Mouse (Mus musculus) intestine, embryonic 14.5 days (tissue): ENCODE data around the gene Haus7. TPM values are rescaled to one million over a fixed set of nuclear protein-coding genes. Genes with fewer than 3 reads are reported as not detected.

Experiments used
- ATAC-seq: fragments of 200-750 bp; cut with Nextera tagmentation; replicated peaks from 2 replicates; pipeline ENCODE4 v1.8.0; 2017; ENCODE audit warnings: low read depth, moderate number of reproducible peaks, moderate TSS enrichment, moderate library complexity; ENCODE audit not compliant: low FRiP score, low TSS enrichment
- DNase-seq: peaks from one replicate; pipeline ENCODE4 v3.0.0-alpha.2; 2018; ENCODE audit warnings: low spot score
- H3K27ac ChIP-seq: fragments of 300-500 bp; sonication (generic); 2 replicates; pipeline ENCODE4 v1.5.1; 2014; ENCODE audit warnings: low read depth, mild to moderate bottlenecking, control low read depth
- H3K27me3 ChIP-seq: fragments of 300-500 bp; sonication (generic); replicated peaks from 2 replicates; pipeline ENCODE4 v1.6.1; 2014; ENCODE audit warnings: low read length, control low read depth; ENCODE audit not compliant: control insufficient read depth, insufficient read depth
- H3K36me3 ChIP-seq: fragments of 300-500 bp; sonication (generic); 2 replicates; pipeline ENCODE4 v1.6.1; 2014; ENCODE audit warnings: low read length, control low read depth; ENCODE audit not compliant: control insufficient read depth, insufficient read depth
- H3K4me1 ChIP-seq: fragments of 300-500 bp; sonication (generic); replicated peaks from 2 replicates; pipeline ENCODE4 v1.6.1; 2014; ENCODE audit warnings: low read length, control low read depth, mixed read lengths; ENCODE audit not compliant: control insufficient read depth, insufficient read depth
- H3K4me2 ChIP-seq: fragments of 300-500 bp; sonication (generic); 2 replicates; pipeline ENCODE4 v1.6.1; 2014; ENCODE audit warnings: low read length
- H3K4me3 ChIP-seq: fragments of 300-500 bp; sonication (generic); 2 replicates; pipeline ENCODE4 v1.5.1; 2014; ENCODE audit warnings: low read depth, low read length, control low read depth, mixed read lengths
- H3K9ac ChIP-seq: fragments of 300-500 bp; sonication (generic); 2 replicates; pipeline ENCODE4 v1.6.1; 2014; ENCODE audit warnings: mild to moderate bottlenecking, low read length
- H3K9me3 ChIP-seq: fragments of 300-500 bp; sonication (generic); 2 replicates; pipeline ENCODE4 v1.6.1; 2016; ENCODE audit warnings: low read length, control low read depth; ENCODE audit not compliant: control insufficient read depth
- WGBS: fragments of 180-500 bp; shearing (Covaris S2); extraction: QIAGEN DNeasy Blood & Tissue Kit; methylation state at CpG from one replicate; pipeline ENCODE4 v1.1.7; 2014; 5-methylcytosine and 5-hydroxymethylcytosine counted together
- polyA plus RNA-seq: library from polyadenylated mRNA; unstranded; fragments of >200 nt; fragmentation: Nextera tagmentation; extraction: Ambion mirVana; gene quantifications from 2 replicates; pipeline ENCODE4 v1.2.1, GENCODE M21; 2014

Gene Haus7
- polyA plus RNA-seq, 1 experiment from 2014 or later: 59.4 TPM

GRCm38 (mm10) chrX:73474340-73475165 lies 15.7 kb upstream of the Haus7 start:
- Histone ChIP-seq H3K27ac (peak overlapping the region; percentile 67), H3K4me1 (peaks cover 10% of the 10 kb centered on the region; the same call in 1 of the 2 replicates), H3K9me3 (no peaks in the 10 kb centered on the region), H3K4me2 (no peak overlapping the region), H3K27me3 (no peaks in the 10 kb centered on the region), H3K36me3 (no peaks in the 10 kb centered on the region), H3K9ac (no peak overlapping the region), H3K4me3 (no peak overlapping the region)
- DNase-seq (no peak), ATAC-seq (0 out of 2 replicates have a peak, but pooled peaks have one; percentile 8)
- 42% methylated on average over 10 of the region's 12 CpGs for WGBS

GRCm38 (mm10) chrX:73471764-73472163 lies 12.9 kb upstream of the Haus7 start:
- no peak for DNase-seq
- H3K27me3 ChIP-seq: no peaks in the 10 kb centered on the region
- no peak for ATAC-seq
- H3K9me3 ChIP-seq: no peaks in the 10 kb centered on the region
- H3K4me1 ChIP-seq: peaks cover 10% of the 10 kb centered on the region; the same call in 1 of the 2 replicates
- WGBS: 83% methylated on average over 3 of the region's 3 CpGs
- H3K4me3 ChIP-seq: no peak overlapping the region
- H3K36me3 ChIP-seq: no peaks in the 10 kb centered on the region
- no peak overlapping the region for H3K9ac ChIP-seq
- no peak overlapping the region for H3K27ac ChIP-seq
- H3K4me2 ChIP-seq: no peak overlapping the region

GRCm38 (mm10) chrX:73468752-73469151 lies 9.9 kb upstream of the Haus7 start:
- no peak overlapping the region for H3K4me3 ChIP-seq
- no peaks in the 10 kb centered on the region for H3K9me3 ChIP-seq
- H3K4me1 ChIP-seq: no peaks in the 10 kb centered on the region; the same call in 1 of the 2 replicates
- no peak overlapping the region for H3K9ac ChIP-seq
- WGBS: 78% methylated on average over 1 of the region's 1 CpGs
- no peak overlapping the region for H3K27ac ChIP-seq
- DNase-seq (no peak), ATAC-seq (no peak)
- H3K27me3 ChIP-seq: no peaks in the 10 kb centered on the region
- H3K4me2 ChIP-seq: no peak overlapping the region
- no peaks in the 10 kb centered on the region for H3K36me3 ChIP-seq

- DNase-seq (no peak), ATAC-seq (no peak)
- H3K4me3 ChIP-seq: no peak overlapping the region
- H3K27ac ChIP-seq: peak overlapping the region; percentile 57; the same call in 1 of the 2 replicates
- H3K9ac ChIP-seq: no peak overlapping the region
- H3K9me3 ChIP-seq: no peaks in the 10 kb centered on the region
- H3K27me3 ChIP-seq: no peaks in the 10 kb centered on the region
- 48% methylated on average over 2 of the region's 3 CpGs for WGBS
- no peaks in the 10 kb centered on the region; the same call in 1 of the 2 replicates for H3K4me1 ChIP-seq
- H3K36me3 ChIP-seq: no peaks in the 10 kb centered on the region
- H3K4me2 ChIP-seq: no peak overlapping the region
These were observed 9.5 kb upstream of the Haus7 start for GRCm38 (mm10) chrX:73468330-73468729.

DNA sequence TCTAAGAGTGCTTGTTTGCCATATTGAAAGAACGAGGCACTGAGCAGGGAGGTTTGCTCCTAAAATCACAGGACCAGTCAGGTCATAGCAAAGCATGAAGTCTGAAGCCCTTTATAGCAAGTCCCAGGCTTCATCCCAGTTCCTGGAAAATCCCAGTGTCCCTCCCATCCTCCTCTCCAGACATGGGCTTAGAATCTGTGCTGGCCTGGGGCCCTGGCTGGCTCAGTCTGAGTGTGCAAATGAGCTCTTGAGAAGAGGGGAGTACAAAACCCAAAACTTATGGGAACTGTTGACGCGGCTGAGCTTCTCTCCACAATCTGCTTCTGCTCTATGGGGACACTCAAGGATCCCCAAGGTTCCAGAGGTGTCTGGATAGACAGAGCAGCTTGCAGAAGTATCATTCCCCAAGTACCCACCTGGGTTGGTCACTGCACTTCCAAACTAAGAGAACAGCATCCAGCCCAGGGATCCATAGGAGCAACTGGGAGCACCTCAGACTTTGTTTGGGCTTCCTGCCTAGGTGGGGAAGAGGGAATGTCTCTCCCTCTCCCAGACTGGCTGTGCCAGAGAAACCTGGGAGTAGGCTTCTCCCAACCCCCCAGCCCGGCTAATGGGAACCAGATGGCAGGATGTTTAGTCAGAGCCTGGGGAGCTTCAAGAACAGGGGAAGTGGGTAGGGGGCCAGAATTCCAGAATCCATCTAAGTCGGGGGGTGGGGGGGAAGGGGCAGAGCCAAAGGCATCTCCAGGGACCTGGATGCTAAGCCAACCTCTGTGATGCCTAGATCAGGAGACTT lies 8.8 kb upstream of the Haus7 start:
- no peak for ATAC-seq
- Histone ChIP-seq H3K27ac (peak overlapping the region; percentile 57), H3K9me3 (no peaks in the 10 kb centered on the region), H3K4me2 (no peak overlapping the region), H3K9ac (no peak overlapping the region), H3K4me3 (no peak overlapping the region), H3K36me3 (no peaks in the 10 kb centered on the region), H3K27me3 (no peaks in the 10 kb centered on the region), H3K4me1 (no peaks in the 10 kb centered on the region; the same call in 1 of the 2 replicates)
- 50% methylated on average over 5 of the region's 5 CpGs for WGBS
- DNase-seq: no peak

DNA sequence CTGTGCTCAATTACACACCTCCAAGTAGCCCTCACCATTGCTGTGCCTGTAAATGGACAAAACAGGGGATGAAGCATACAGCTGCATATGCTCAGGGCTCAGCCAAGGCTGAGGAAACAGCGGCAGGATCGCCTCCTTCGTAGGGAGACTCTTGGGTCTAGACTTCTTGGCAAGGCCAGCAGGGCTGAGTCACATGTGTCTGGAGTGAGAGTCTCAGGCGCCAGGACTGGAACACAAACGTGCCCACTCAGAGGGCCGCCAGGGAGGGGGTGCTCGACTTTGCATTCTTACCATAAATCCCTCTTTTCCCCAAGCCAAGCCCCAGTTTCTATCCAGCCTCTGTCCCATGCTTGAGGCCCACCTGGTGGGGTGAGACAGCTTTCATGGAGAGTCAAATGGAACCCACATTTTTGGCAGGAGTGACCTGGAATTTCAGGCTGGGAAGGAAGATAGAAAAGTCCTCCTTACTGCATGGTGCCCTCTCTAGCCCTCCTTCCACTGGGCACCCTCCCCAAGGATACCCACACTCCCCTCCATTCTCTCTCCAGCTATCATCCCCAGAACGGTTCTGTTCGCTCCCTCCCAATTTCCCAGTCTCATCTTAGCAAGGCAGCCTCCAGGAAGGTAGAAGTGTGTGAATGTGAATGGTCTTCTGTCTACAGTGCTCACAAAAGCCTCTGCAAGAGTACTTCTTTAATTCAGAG lies 6.8 kb upstream of the Haus7 start:
- ATAC-seq: no peak
- 56% methylated on average over 9 of the region's 9 CpGs for WGBS
- peak; percentile 23 for DNase-seq

GRCm38 (mm10) chrX:73460792-73461191 lies 1.9 kb upstream of the Haus7 start:
- Histone ChIP-seq H3K36me3 (no peaks in the 10 kb centered on the region), H3K9ac (no peak overlapping the region), H3K27me3 (no peaks in the 10 kb centered on the region), H3K4me2 (no peak overlapping the region), H3K4me1 (no peaks in the 10 kb centered on the region), H3K9me3 (no peaks in the 10 kb centered on the region), H3K27ac (no peak overlapping the region), H3K4me3 (no peak overlapping the region)
- DNase-seq: no peak
- no peak for ATAC-seq
- WGBS: 74% methylated on average over 4 of the region's 4 CpGs

More for the DNA sequence above, 6.8 kb upstream of the Haus7 start:
- no peak overlapping the region for H3K27ac ChIP-seq
- H3K36me3 ChIP-seq: no peaks in the 10 kb centered on the region
- H3K9ac ChIP-seq: no peak overlapping the region
- H3K4me1 ChIP-seq: no peaks in the 10 kb centered on the region; the same call in 1 of the 2 replicates
- no peaks in the 10 kb centered on the region for H3K9me3 ChIP-seq
- H3K4me2 ChIP-seq: no peak overlapping the region
- no peak overlapping the region for H3K4me3 ChIP-seq
- no peaks in the 10 kb centered on the region for H3K27me3 ChIP-seq

DNA sequence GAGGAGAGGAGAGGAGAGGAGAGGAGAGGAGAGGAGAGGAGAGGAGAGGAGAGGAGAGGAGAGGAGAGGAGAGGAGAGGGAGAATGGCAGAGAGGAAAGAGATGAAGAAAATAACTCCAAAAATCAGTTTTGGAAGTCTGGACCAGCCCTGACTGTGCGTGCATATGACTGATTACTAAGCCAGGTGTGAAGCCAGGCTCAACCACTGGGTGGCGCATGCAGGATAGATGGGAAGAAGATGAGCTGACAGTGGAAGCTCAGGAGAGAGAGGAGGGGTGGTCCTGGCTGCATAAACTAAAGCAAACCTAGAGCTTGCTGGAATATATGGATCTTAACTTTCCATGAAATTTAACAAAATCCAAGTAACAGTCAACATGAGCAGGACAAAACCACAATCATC lies 6.9 kb downstream of the Haus7 start:
- no peak overlapping the region for H3K9ac ChIP-seq
- no peaks in the 10 kb centered on the region for H3K4me1 ChIP-seq
- no peaks in the 10 kb centered on the region; the same call in 1 of the 2 replicates for H3K36me3 ChIP-seq
- H3K4me2 ChIP-seq: no peak overlapping the region
- no peak overlapping the region for H3K27ac ChIP-seq
- ATAC-seq (no peak), DNase-seq (peak; percentile 82)
- WGBS: 24% methylated on average over 2 of the region's 2 CpGs
- H3K4me3 ChIP-seq: no peak overlapping the region
- H3K27me3 ChIP-seq: 0 out of 2 replicates have a peak, but pooled peaks cover 2% of the 10 kb centered on the region
- H3K9me3 ChIP-seq: no peaks in the 10 kb centered on the region
